Mouse (Mus musculus) lung, postnatal 10 days (tissue): ENCODE measurements around the gene Hacd1.

ENCODE experiments used
- DNase-seq: peaks from one replicate; pipeline ENCODE4 v3.0.0; 2021

The Hacd1 gene

GRCm38 (mm10) chr2:13960136-13960535 lies 95.8 kb downstream of the Hacd1 start:
- DNase-seq: no peak

DNA sequence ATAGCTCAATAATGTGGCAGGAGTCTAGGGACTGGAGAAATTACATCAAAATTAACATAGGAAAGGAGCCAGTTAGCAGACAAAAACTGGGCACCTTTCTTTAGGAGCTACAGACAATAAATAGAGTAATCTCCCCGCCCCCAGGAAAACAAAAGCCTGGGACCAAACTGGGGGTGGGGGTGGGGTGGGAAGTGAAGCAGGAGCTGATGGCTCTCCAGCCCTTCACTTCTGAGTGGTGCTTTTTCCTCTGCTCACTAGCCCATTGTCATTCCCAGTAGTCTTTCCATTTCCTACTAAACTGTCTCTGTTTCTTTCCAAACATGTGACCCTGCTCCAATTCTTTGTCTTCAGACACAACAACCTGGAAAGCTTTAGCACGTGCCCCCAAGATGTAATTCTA lies 99.5 kb downstream of the Hacd1 start:
- DNase-seq: no peak

- DNase-seq: peak; percentile 34
Observed at GRCm38 (mm10) chr2:13938118-13938517, 117.8 kb downstream of the Hacd1 start.

DNA sequence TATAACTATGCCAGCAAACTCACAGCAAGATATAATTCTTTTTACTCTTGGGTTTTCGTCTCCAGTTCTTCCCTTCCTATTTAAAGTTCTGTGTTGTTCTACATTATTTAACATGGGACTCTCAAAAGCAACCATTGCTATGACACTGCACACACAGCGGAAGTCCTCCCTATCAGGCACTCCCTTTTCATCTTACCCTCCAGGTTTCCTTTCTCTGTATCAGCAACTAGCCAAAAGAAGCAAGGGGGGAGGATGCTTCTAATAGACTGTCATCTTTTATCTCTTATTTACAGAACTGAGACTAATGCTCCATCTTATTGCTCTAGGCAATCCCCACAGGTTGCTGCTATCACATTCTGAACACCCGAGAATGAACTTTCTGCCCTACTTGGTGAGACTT lies 120.6 kb downstream of the Hacd1 start:
- DNase-seq: no peak

- no peak for DNase-seq
Observed at GRCm38 (mm10) chr2:13932253-13932652, 123.7 kb downstream of the Hacd1 start.

DNA sequence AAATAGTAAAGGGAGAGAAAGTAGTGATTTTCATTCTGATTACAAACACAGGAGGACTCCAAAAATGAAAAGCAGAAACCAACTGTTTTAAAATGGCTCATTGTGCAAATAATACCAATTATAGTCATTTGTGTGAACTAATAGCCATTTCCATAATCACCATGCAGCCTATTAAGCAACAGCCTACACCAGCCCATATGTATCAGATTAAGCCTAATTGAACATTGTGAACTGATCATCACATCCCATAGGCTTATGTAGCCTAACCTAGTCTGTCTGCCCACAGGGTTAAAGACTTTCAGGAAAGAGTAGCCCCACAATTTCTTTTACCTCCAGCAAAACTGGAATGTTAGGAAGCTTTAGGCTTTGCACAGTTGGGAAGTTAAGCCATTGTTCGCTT lies 125.2 kb downstream of the Hacd1 start:
- no peak for DNase-seq

DNA sequence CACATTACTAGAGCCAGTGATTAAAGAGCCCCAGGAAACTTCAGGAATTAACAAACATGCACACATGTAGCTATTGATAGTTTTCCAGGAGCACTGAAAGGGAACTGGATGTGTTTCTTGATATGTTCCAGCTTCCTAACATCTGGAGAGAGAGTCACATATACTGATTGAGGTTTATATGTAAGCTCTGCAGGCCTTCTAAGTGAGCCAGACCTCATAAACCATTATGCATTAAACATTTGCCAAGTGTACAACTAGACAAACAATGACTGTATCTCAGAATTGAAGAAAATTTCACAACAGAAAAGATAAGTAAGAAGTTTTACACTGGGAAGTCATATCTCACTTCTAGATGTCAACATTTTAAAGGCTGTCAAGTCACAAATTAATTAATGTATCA lies 167.4 kb downstream of the Hacd1 start:
- no peak for DNase-seq

GRCm38 (mm10) chr2:13857461-13857860 lies 198.5 kb downstream of the Hacd1 start:
- DNase-seq: no peak

DNA sequence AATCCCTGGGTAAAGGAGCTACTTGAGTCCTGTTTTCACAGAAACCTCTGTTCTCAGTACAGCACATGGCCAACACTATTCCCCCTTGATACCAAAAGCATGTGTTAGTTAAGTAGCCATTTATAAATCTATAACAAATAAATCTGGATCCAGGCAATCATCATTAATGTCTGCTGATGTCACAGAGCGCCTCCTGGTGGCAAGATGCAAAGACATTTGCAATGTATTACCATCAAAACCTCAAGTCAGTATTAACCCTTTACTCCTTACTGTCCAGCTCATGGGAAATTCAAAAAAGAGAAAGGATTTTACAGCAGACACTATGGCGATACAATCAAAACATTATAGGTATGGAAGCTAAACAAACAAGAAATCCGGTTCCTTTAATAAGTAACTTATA lies 200.4 kb downstream of the Hacd1 start:
- DNase-seq: no peak

DNA sequence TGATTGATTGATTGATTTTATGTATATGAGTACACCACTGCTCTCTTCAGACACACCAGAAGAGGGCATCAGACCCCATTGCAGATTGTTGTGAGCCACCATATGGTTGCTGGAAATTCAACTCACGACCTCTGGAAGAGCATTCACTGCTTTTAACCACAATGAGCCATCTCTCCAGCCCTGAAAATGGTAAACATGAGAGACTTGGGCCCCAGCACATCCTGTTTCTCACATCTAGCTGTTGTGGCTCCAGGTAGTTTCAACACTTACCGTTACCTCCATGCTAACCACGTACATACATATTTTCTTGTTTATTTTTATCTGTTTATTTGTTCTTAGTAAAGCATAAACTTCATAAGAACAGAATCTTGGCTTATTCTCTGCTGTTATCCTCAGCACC lies 219.6 kb downstream of the Hacd1 start:
- no peak for DNase-seq

- DNase-seq: no peak
Observed at GRCm38 (mm10) chr2:13834989-13835388, 220.9 kb downstream of the Hacd1 start.

DNA sequence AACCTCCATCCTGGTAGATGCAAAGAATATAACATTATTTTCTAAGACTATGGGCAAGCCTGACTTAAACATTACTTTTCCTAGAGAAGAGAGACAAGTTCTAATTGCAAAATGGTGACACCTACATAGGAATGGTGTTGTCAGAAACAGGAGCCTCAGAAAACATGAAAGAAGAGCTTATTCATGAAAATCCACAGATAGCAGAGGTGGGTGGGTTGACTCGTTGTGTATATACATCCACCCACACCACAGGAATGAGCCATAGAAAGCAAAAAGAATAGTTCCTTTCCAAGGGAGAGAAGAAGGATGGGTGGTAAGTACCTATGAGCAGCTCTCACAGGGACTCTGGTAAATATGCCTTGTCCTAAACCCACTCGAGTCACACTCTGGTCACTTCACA lies 239.3 kb downstream of the Hacd1 start:
- no peak for DNase-seq

DNA sequence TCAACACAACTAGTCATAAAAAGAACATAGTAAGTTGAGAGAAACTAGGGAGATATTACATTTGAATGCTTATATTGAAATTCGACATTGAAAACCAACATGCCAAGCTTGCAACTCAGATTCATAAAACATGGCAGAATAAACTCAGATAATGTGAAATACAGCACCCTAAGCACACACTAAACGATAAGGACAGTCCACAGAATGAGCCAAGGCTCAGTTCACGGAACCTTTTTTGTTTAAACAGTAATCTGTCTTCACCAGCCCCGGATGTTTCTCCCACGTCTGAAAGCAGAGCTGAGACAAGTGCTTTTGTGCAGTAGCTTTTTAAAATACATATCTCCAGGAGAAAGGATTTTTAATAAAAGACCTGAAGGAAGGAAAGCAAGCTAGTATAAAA lies 247.3 kb downstream of the Hacd1 start:
- DNase-seq: no peak

- no peak for DNase-seq
Observed at GRCm38 (mm10) chr2:13808008-13808407, 247.9 kb downstream of the Hacd1 start.

DNA sequence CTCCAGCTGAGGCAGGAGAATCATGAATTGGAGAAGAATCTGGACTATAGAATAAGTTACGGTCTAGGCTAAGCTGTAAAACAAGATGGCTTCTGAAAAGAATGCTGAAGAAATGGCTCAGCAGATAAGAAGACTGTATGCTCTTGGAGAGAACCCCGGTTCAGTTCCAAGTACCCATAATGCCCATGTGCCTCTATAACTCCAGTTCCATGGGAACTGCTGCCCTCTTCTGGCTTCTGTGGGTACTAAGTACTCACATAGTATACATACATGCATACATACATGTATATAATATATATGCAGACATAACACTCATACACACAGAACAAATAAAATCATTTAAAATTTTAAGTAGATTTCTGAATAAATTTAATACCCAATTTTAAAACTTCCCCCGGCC lies 249.8 kb downstream of the Hacd1 start:
- no peak for DNase-seq

- no peak for DNase-seq
Observed at GRCm38 (mm10) chr2:13800639-13801038, 255.3 kb downstream of the Hacd1 start.
